Mouse (Mus musculus) stomach, postnatal 0 days (tissue): ENCODE measurements around the gene Caprin1. TPM values are rescaled to one million over a fixed set of nuclear protein-coding genes. Genes with fewer than 3 reads are reported as not detected.
A peak's percentile ranks its signal among the peaks of the same experiment; 100 is the strongest.

ENCODE experiments used
- ATAC-seq: fragments of 200-750 bp; cut with Nextera tagmentation; 2 replicates; pipeline ENCODE4 v1.8.0; 2017; ENCODE audit not compliant: low FRiP score, low TSS enrichment
- DNase-seq: peaks from one replicate; pipeline ENCODE4 v3.0.0-alpha.2; 2016; ENCODE audit warnings: low spot score
- H3K27ac ChIP-seq: fragments of 300-500 bp; sonication (generic); replicated peaks from 2 replicates; pipeline ENCODE4 v1.5.1; 2014; ENCODE audit warnings: mild to moderate bottlenecking, control low read depth
- H3K27me3 ChIP-seq: fragments of 300-500 bp; sonication (generic); 2 replicates; pipeline ENCODE4 v1.6.1; 2014; ENCODE audit warnings: low read length; ENCODE audit not compliant: control insufficient read depth, insufficient read depth
- H3K36me3 ChIP-seq: fragments of 300-500 bp; sonication (generic); 2 replicates; pipeline ENCODE4 v1.6.1; 2014; ENCODE audit warnings: low read length, mixed read lengths; ENCODE audit not compliant: control insufficient read depth, insufficient read depth
- H3K4me1 ChIP-seq: fragments of 300-500 bp; sonication (generic); replicated peaks from 2 replicates; pipeline ENCODE4 v1.6.1; 2014; ENCODE audit warnings: antibody characterized with exemption; ENCODE audit not compliant: control insufficient read depth, insufficient read depth
- H3K4me2 ChIP-seq: fragments of 300-500 bp; sonication (generic); replicated peaks from 2 replicates; pipeline ENCODE4 v1.6.1; 2014; ENCODE audit warnings: low read depth, mild to moderate bottlenecking, control low read depth, moderate library complexity
- H3K4me3 ChIP-seq: fragments of 300-500 bp; sonication (generic); 2 replicates; pipeline ENCODE4 v1.5.1; 2014; ENCODE audit warnings: low read depth, low read length, control low read depth
- H3K9ac ChIP-seq: fragments of 300-500 bp; sonication (generic); 2 replicates; pipeline ENCODE4 v1.6.1; 2014; ENCODE audit warnings: mild to moderate bottlenecking, low read length, control low read depth, mixed read lengths
- H3K9me3 ChIP-seq: fragments of 300-500 bp; sonication (generic); 2 replicates; pipeline ENCODE4 v1.6.1; 2016; ENCODE audit warnings: low read length; ENCODE audit not compliant: control insufficient read depth
- CTCF ChIP-seq: IDR thresholded peaks from 2 replicates; pipeline ENCODE4 v1.5.1; 2016; ENCODE audit warnings: antibody characterized with exemption, low read depth, mild to moderate bottlenecking, moderate library complexity
- EP300 ChIP-seq: optimal IDR thresholded peaks from 2 replicates; pipeline ENCODE3; 2016; ENCODE audit warnings: antibody characterized with exemption
- WGBS: fragments of 180-500 bp; shearing (Covaris S2); extraction: QIAGEN DNeasy Blood & Tissue Kit; methylation state at CpG from one replicate; pipeline ENCODE4 v1.1.7; 2014; 5-methylcytosine and 5-hydroxymethylcytosine counted together
- polyA plus RNA-seq: library from polyadenylated mRNA; unstranded; fragments of >200 nt; fragmentation: Nextera tagmentation; extraction: Ambion mirVana; gene quantifications from 2 replicates; pipeline ENCODE4 v1.2.1, GENCODE M21; 2015

Caprin1 gene
- polyA plus RNA-seq, 1 experiment from 2014 or later, result 87.0 TPM

- DNase-seq (peak; percentile 82), ATAC-seq (peak; percentile 69)
- TF ChIP-seq EP300 (no peak), CTCF (no peak)
- no peaks in the 10 kb centered on the region for H3K9me3 ChIP-seq
- no peaks in the 10 kb centered on the region for H3K27me3 ChIP-seq
- peak overlapping the region; percentile 100 for H3K27ac ChIP-seq
- peak overlapping the region; percentile 94 for H3K9ac ChIP-seq
- H3K4me3 ChIP-seq, result peak overlapping the region; percentile 95
- WGBS, result 1% methylated on average over 11 of the region's 11 CpGs
- peak overlapping the region; percentile 76 for H3K4me2 ChIP-seq
- no peaks in the 10 kb centered on the region; the same call in 1 of the 2 replicates for H3K36me3 ChIP-seq
- no peaks in the 10 kb centered on the region for H3K4me1 ChIP-seq
These were observed 1.6 kb downstream of the Caprin1 start for GRCm38 (mm10) chr2:103795843-103796210.

- Histone ChIP-seq H3K9ac (no peak overlapping the region), H3K27me3 (no peaks in the 10 kb centered on the region), H3K27ac (no peak overlapping the region), H3K4me1 (no peaks in the 10 kb centered on the region), H3K9me3 (no peaks in the 10 kb centered on the region), H3K4me3 (no peak overlapping the region), H3K4me2 (no peak overlapping the region), H3K36me3 (no peaks in the 10 kb centered on the region; the same call in 1 of the 2 replicates)
- no peak for ATAC-seq
- no peak for DNase-seq
- TF ChIP-seq CTCF (no peak), EP300 (no peak)
- 90% methylated on average over 1 of the region's 1 CpGs for WGBS
These were observed 5.4 kb downstream of the Caprin1 start for GRCm38 (mm10) chr2:103792009-103792408.

- DNase-seq, result no peak
- H3K9ac ChIP-seq, result no peak overlapping the region
- no peak for TF ChIP-seq CTCF
- TF ChIP-seq EP300, result no peak
- H3K36me3 ChIP-seq, result peaks cover 5% of the 10 kb centered on the region; the same call in 1 of the 2 replicates
- no peaks in the 10 kb centered on the region for H3K4me1 ChIP-seq
- H3K4me2 ChIP-seq, result no peak overlapping the region
- H3K27ac ChIP-seq, result no peak overlapping the region
- no peaks in the 10 kb centered on the region for H3K27me3 ChIP-seq
- 95% methylated on average over 1 of the region's 1 CpGs for WGBS
- H3K4me3 ChIP-seq, result no peak overlapping the region
- ATAC-seq, result no peak
- no peaks in the 10 kb centered on the region for H3K9me3 ChIP-seq
These were observed 11.7 kb downstream of the Caprin1 start for GRCm38 (mm10) chr2:103785735-103786134.

GRCm38 (mm10) chr2:103784621-103785020 lies 12.8 kb downstream of the Caprin1 start:
- H3K9ac ChIP-seq, result no peak overlapping the region
- H3K9me3 ChIP-seq, result no peaks in the 10 kb centered on the region
- no peak overlapping the region for H3K4me3 ChIP-seq
- H3K36me3 ChIP-seq, result peaks cover 5% of the 10 kb centered on the region; the same call in 1 of the 2 replicates
- no peak overlapping the region for H3K4me2 ChIP-seq
- no peak overlapping the region for H3K27ac ChIP-seq
- no peaks in the 10 kb centered on the region for H3K4me1 ChIP-seq
- ATAC-seq (no peak), DNase-seq (peak; percentile 27)
- no peaks in the 10 kb centered on the region for H3K27me3 ChIP-seq
- 77% methylated on average over 4 of the region's 4 CpGs for WGBS
- TF ChIP-seq EP300 (no peak), CTCF (peak; percentile 68)

- no peak overlapping the region for H3K9ac ChIP-seq
- whole genome bisulfite sequencing, result 60% methylated on average over 1 of the region's 1 CpGs
- TF ChIP-seq EP300, result no peak
- no peak for TF ChIP-seq CTCF
- ATAC-seq, result no peak
- peak; percentile 7 for DNase-seq
- no peak overlapping the region for H3K4me3 ChIP-seq
- H3K36me3 ChIP-seq, result peaks cover 13% of the 10 kb centered on the region; the same call in 1 of the 2 replicates
- H3K27me3 ChIP-seq, result no peaks in the 10 kb centered on the region
- H3K4me1 ChIP-seq, result peaks cover 4% of the 10 kb centered on the region; the same call in 1 of the 2 replicates
- no peak overlapping the region for H3K4me2 ChIP-seq
- H3K27ac ChIP-seq, result no peak overlapping the region
- no peaks in the 10 kb centered on the region for H3K9me3 ChIP-seq
These were observed 35.0 kb downstream of the Caprin1 start for GRCm38 (mm10) chr2:103762492-103762891.

- WGBS, result 39% methylated on average over 4 of the region's 4 CpGs
- peaks cover 4% of the 10 kb centered on the region; the same call in 1 of the 2 replicates for H3K4me1 ChIP-seq
- peak overlapping the region; percentile 83 for H3K4me2 ChIP-seq
- H3K27ac ChIP-seq, result no peak overlapping the region
- H3K9me3 ChIP-seq, result no peaks in the 10 kb centered on the region
- no peak for ATAC-seq
- H3K36me3 ChIP-seq, result peaks cover 13% of the 10 kb centered on the region; the same call in 1 of the 2 replicates
- peak; percentile 10 for DNase-seq
- H3K9ac ChIP-seq, result no peak overlapping the region
- peak overlapping the region; percentile 73; the same call in 1 of the 2 replicates for H3K4me3 ChIP-seq
- no peaks in the 10 kb centered on the region for H3K27me3 ChIP-seq
- TF ChIP-seq EP300 (no peak), CTCF (no peak)
These were observed 35.5 kb downstream of the Caprin1 start for GRCm38 (mm10) chr2:103761993-103762392.
